Mouse (Mus musculus) lung, postnatal 0 days (tissue): ENCODE measurements around the gene 9430097D07Rik. TPM values are rescaled to one million over a fixed set of nuclear protein-coding genes. Genes with fewer than 3 reads are reported as not detected.

Experiments used
- ATAC-seq: fragments of 200-750 bp; cut with Nextera tagmentation; 2 replicates; pipeline ENCODE4 v1.8.0; 2017; ENCODE audit warnings: moderate library complexity
- DNase-seq: peaks from one replicate; pipeline ENCODE4 v3.0.0-alpha.2; 2016; ENCODE audit warnings: low spot score
- H3K27ac ChIP-seq: fragments of 300-500 bp; sonication (generic); 2 replicates; pipeline ENCODE4 v1.5.1; 2014; ENCODE audit warnings: antibody characterized with exemption, mild to moderate bottlenecking, low read length, mixed read lengths
- H3K27me3 ChIP-seq: fragments of 300-500 bp; sonication (generic); replicated peaks from 2 replicates; pipeline ENCODE4 v1.6.1; 2014; ENCODE audit warnings: low read length, mixed read lengths; ENCODE audit not compliant: insufficient read depth
- H3K36me3 ChIP-seq: fragments of 300-500 bp; sonication (generic); 2 replicates; pipeline ENCODE4 v1.6.1; 2014; ENCODE audit warnings: low read length, mixed read lengths; ENCODE audit not compliant: insufficient read depth
- H3K4me1 ChIP-seq: fragments of 300-500 bp; sonication (generic); 2 replicates; pipeline ENCODE4 v1.6.1; 2014; ENCODE audit warnings: antibody characterized with exemption, low read depth, low read length, mixed read lengths; ENCODE audit not compliant: insufficient read depth
- H3K4me2 ChIP-seq: fragments of 300-500 bp; sonication (generic); replicated peaks from 2 replicates; pipeline ENCODE4 v1.6.1; 2014; ENCODE audit warnings: low read depth, mild to moderate bottlenecking, low read length, moderate library complexity, mixed read lengths
- H3K4me3 ChIP-seq: fragments of 300-500 bp; sonication (generic); 2 replicates; pipeline ENCODE4 v1.5.1; 2014; ENCODE audit warnings: low read depth, low read length
- H3K9ac ChIP-seq: fragments of 300-500 bp; sonication (generic); replicated peaks from 2 replicates; pipeline ENCODE4 v1.6.1; 2014; ENCODE audit warnings: low read depth, mild to moderate bottlenecking
- H3K9me3 ChIP-seq: fragments of 300-500 bp; sonication (generic); 2 replicates; pipeline ENCODE4 v1.6.1; 2016; ENCODE audit warnings: low read length, mixed read lengths
- CTCF ChIP-seq: IDR thresholded peaks from 2 replicates; pipeline ENCODE4 v1.5.1; 2016; ENCODE audit warnings: antibody characterized with exemption, mild to moderate bottlenecking
- EP300 ChIP-seq: IDR thresholded peaks from 2 replicates; pipeline ENCODE4 v1.6.1; 2016; ENCODE audit warnings: antibody characterized with exemption, mild to moderate bottlenecking, control low read depth
- whole genome bisulfite sequencing: fragments of 180-500 bp; shearing (Covaris S2); extraction: QIAGEN DNeasy Blood & Tissue Kit; methylation state at CpG from one replicate; pipeline ENCODE4 v1.1.7; 2014; 5-methylcytosine and 5-hydroxymethylcytosine counted together
- polyA plus RNA-seq: library from polyadenylated mRNA; unstranded; fragments of >200 nt; fragmentation: Nextera tagmentation; extraction: Ambion mirVana; gene quantifications from 2 replicates; pipeline ENCODE4 v1.2.1, GENCODE M21; 2015

9430097D07Rik gene
- polyA plus RNA-seq, 1 experiment from 2014 or later: not detected

- Histone ChIP-seq H3K4me3 (no peak overlapping the region), H3K9me3 (no peaks in the 10 kb centered on the region), H3K4me2 (no peak overlapping the region), H3K27me3 (no peaks in the 10 kb centered on the region), H3K4me1 (peaks cover 18% of the 10 kb centered on the region), H3K36me3 (peaks cover 11% of the 10 kb centered on the region; the same call in 1 of the 2 replicates), H3K27ac (no peak overlapping the region), H3K9ac (no peak overlapping the region)
- WGBS: 100% methylated on average over 1 of the region's 1 CpGs
- ATAC-seq (no peak), DNase-seq (no peak)
- TF ChIP-seq CTCF (no peak), EP300 (no peak)
These were observed 41.6 kb upstream of the 9430097D07Rik start for GRCm38 (mm10) chr2:32617109-32617508.

- ATAC-seq (no peak), DNase-seq (no peak)
- no peaks in the 10 kb centered on the region for H3K9me3 ChIP-seq
- TF ChIP-seq CTCF (no peak), EP300 (no peak)
- peaks cover 10% of the 10 kb centered on the region; the same call in 1 of the 2 replicates for H3K36me3 ChIP-seq
- H3K4me1 ChIP-seq: peaks cover 7% of the 10 kb centered on the region; the same call in 1 of the 2 replicates
- H3K9ac ChIP-seq: no peak overlapping the region
- no peak overlapping the region for H3K27ac ChIP-seq
- WGBS: 75% methylated on average over 26 of the region's 26 CpGs
- H3K27me3 ChIP-seq: no peaks in the 10 kb centered on the region
- H3K4me3 ChIP-seq: no peak overlapping the region
- no peak overlapping the region for H3K4me2 ChIP-seq
These were observed 36.8 kb upstream of the 9430097D07Rik start for GRCm38 (mm10) chr2:32612274-32612673.

GRCm38 (mm10) chr2:32610610-32611229 is 35.2 kb upstream of the 9430097D07Rik start:
- no peak for TF ChIP-seq EP300
- TF ChIP-seq CTCF: peak; percentile 64
- H3K36me3 ChIP-seq: 0 out of 2 replicates have a peak, but pooled peaks cover 5% of the 10 kb centered on the region
- DNase-seq (peak; percentile 64), ATAC-seq (peak; percentile 20)
- 0 out of 2 replicates have a peak overlapping the region, but pooled peaks have one; percentile 20 for H3K27ac ChIP-seq
- no peak overlapping the region; the same call in 1 of the 2 replicates for H3K9ac ChIP-seq
- H3K4me2 ChIP-seq: peak overlapping the region; percentile 58
- no peaks in the 10 kb centered on the region for H3K9me3 ChIP-seq
- H3K4me1 ChIP-seq: peaks cover 7% of the 10 kb centered on the region; the same call in 1 of the 2 replicates
- WGBS: 9% methylated on average over 23 of the region's 23 CpGs
- H3K27me3 ChIP-seq: no peaks in the 10 kb centered on the region
- peak overlapping the region; percentile 25 for H3K4me3 ChIP-seq

GRCm38 (mm10) chr2:32608778-32609435 is 33.4 kb upstream of the 9430097D07Rik start:
- Histone ChIP-seq H3K9ac (no peak overlapping the region), H3K27me3 (no peaks in the 10 kb centered on the region), H3K36me3 (no peaks in the 10 kb centered on the region), H3K27ac (peak overlapping the region; percentile 43; the same call in 1 of the 2 replicates), H3K4me3 (0 out of 2 replicates have a peak overlapping the region, but pooled peaks have one; percentile 17), H3K4me1 (peaks cover 7% of the 10 kb centered on the region; the same call in 1 of the 2 replicates), H3K9me3 (no peaks in the 10 kb centered on the region), H3K4me2 (peak overlapping the region; percentile 94)
- 56% methylated on average over 18 of the region's 18 CpGs for WGBS
- no peak for DNase-seq
- peak; percentile 13; the same call in 1 of the 2 replicates for ATAC-seq
- no peak for TF ChIP-seq EP300

GRCm38 (mm10) chr2:32608141-32608777 is 32.8 kb upstream of the 9430097D07Rik start:
- H3K27ac ChIP-seq: peak overlapping the region; percentile 43
- no peaks in the 10 kb centered on the region for H3K36me3 ChIP-seq
- whole genome bisulfite sequencing: 6% methylated on average over 25 of the region's 25 CpGs
- peak overlapping the region; percentile 17; the same call in 1 of the 2 replicates for H3K4me3 ChIP-seq
- H3K9me3 ChIP-seq: no peaks in the 10 kb centered on the region
- peak; percentile 79 for DNase-seq
- peak; percentile 53 for ATAC-seq
- peak overlapping the region; percentile 94 for H3K4me2 ChIP-seq
- TF ChIP-seq CTCF (peak; percentile 22; the same call in 1 of the 2 replicates), EP300 (no peak)
- no peak overlapping the region for H3K9ac ChIP-seq
- no peaks in the 10 kb centered on the region for H3K27me3 ChIP-seq
- peaks cover 7% of the 10 kb centered on the region; the same call in 1 of the 2 replicates for H3K4me1 ChIP-seq
